Mouse (Mus musculus) small intestine, adult 2 months (tissue): Measurements from ENCODE around the gene Slc5a5. TPM values are rescaled to one million over a fixed set of nuclear protein-coding genes. Genes with fewer than 3 reads are reported as not detected.

Experiments used
- H3K27ac ChIP-seq: fragments of 200-500 bp; 2 replicates; pipeline ENCODE4 v1.5.1; 2012; ENCODE audit warnings: low read depth, low read length, control low read depth, inconsistent platforms; ENCODE audit not compliant: insufficient read depth
- H3K27me3 ChIP-seq: fragments of 200-500 bp; 2 replicates; pipeline ENCODE4 v1.6.1; 2012; ENCODE audit warnings: mild to moderate bottlenecking, moderate library complexity, low read length, inconsistent platforms; ENCODE audit not compliant: control insufficient read depth, insufficient read depth
- H3K36me3 ChIP-seq: fragments of 200-500 bp; 2 replicates; pipeline ENCODE4 v1.6.1; 2012; ENCODE audit warnings: mild to moderate bottlenecking, low read length, control low read depth, inconsistent platforms; ENCODE audit not compliant: control insufficient read depth, insufficient read depth
- H3K4me1 ChIP-seq: fragments of 200-500 bp; 2 replicates; pipeline ENCODE4 v1.6.1; 2012; ENCODE audit warnings: low read length, inconsistent platforms, mixed read lengths; ENCODE audit not compliant: control insufficient read depth, insufficient read depth, insufficient read length
- H3K4me3 ChIP-seq: fragments of 200-500 bp; 2 replicates; pipeline ENCODE4 v1.5.1; 2012; ENCODE audit warnings: low read depth, mild to moderate bottlenecking, control low read depth, inconsistent platforms, low read length, moderate library complexity
- CTCF ChIP-seq: fragments of 200-500 bp; IDR thresholded peaks from 2 replicates; pipeline ENCODE4 v1.5.1; 2012; ENCODE audit warnings: low read depth, mild to moderate bottlenecking, control low read depth, inconsistent platforms, low read length, moderate library complexity, mixed read lengths; ENCODE audit not compliant: insufficient replicate concordance, insufficient read length; ENCODE audit errors: extremely low read depth
- POLR2A ChIP-seq: fragments of 200-500 bp; IDR thresholded peaks from 2 replicates; pipeline ENCODE4 v1.6.1; 2012; ENCODE audit warnings: low read depth, mild to moderate bottlenecking, control low read depth, inconsistent platforms, low read length, moderate library complexity
- WGBS: fragments of 180-500 bp; shearing (Covaris S2); methylation state at CpG from one replicate; pipeline ENCODE4 v1.1.7; 2018; 5-methylcytosine and 5-hydroxymethylcytosine counted together
- polyA plus RNA-seq: library from polyadenylated mRNA; depleted of rRNA; stranded (reverse); fragments of >200 nt; gene quantifications from 2 replicates; pipeline ENCODE4 v1.2.3, GENCODE M21; 2012; rRNA removed

Slc5a5 gene
- 0.41 and 24.2 TPM in 2 replicates for polyA plus RNA-seq

GRCm38 (mm10) chr8:70892022-70892895 is at the start of gene Slc5a5:
Gene Slc5a5, minus strand, starts transcription at chr8:70892757.
- peaks cover 14% of the 10 kb centered on the region for H3K27me3 ChIP-seq
- peaks cover 20% of the 10 kb centered on the region for H3K4me1 ChIP-seq
- 5% methylated on average over 80 of the region's 80 CpGs for WGBS
- no peak within 1 kb of the TSS for H3K27ac ChIP-seq
- H3K36me3 ChIP-seq, result peaks cover 17% of the 10 kb centered on the region
- TF ChIP-seq POLR2A (no peak), CTCF (no peak)
- H3K4me3 ChIP-seq, result peak within 1 kb of the TSS; percentile 44

- H3K4me3 ChIP-seq, result no peak overlapping the region
- H3K36me3 ChIP-seq, result no peaks in the 10 kb centered on the region
- H3K27ac ChIP-seq, result no peak overlapping the region
- H3K27me3 ChIP-seq, result no peaks in the 10 kb centered on the region
- H3K4me1 ChIP-seq, result no peaks in the 10 kb centered on the region
- 49% methylated on average over 2 of the region's 2 CpGs for WGBS
- TF ChIP-seq CTCF (no peak), POLR2A (no peak)
Measured at GRCm38 (mm10) chr8:70941478-70941877, 48.9 kb upstream of the Slc5a5 start.

- Histone ChIP-seq H3K27me3 (no peaks in the 10 kb centered on the region), H3K36me3 (no peaks in the 10 kb centered on the region), H3K27ac (no peak overlapping the region), H3K4me3 (no peak overlapping the region), H3K4me1 (no peaks in the 10 kb centered on the region)
- WGBS, result 82% methylated on average over 6 of the region's 6 CpGs
- TF ChIP-seq CTCF, result no peak
- TF ChIP-seq POLR2A, result no peak
Measured at GRCm38 (mm10) chr8:70937200-70937599, 44.6 kb upstream of the Slc5a5 start.

- H3K36me3 ChIP-seq, result no peaks in the 10 kb centered on the region
- 48% methylated on average over 7 of the region's 7 CpGs for WGBS
- no peaks in the 10 kb centered on the region for H3K4me1 ChIP-seq
- H3K27ac ChIP-seq, result no peak overlapping the region
- H3K4me3 ChIP-seq, result no peak overlapping the region
- TF ChIP-seq POLR2A (no peak), CTCF (no peak)
- no peaks in the 10 kb centered on the region for H3K27me3 ChIP-seq
Measured at GRCm38 (mm10) chr8:70934786-70935185, 42.2 kb upstream of the Slc5a5 start.

GRCm38 (mm10) chr8:70933036-70933435 is 40.5 kb upstream of the Slc5a5 start:
- H3K4me3 ChIP-seq, result no peak overlapping the region
- no peak overlapping the region for H3K27ac ChIP-seq
- 60% methylated on average over 4 of the region's 4 CpGs for WGBS
- no peaks in the 10 kb centered on the region for H3K27me3 ChIP-seq
- TF ChIP-seq POLR2A (no peak), CTCF (no peak)
- no peaks in the 10 kb centered on the region for H3K4me1 ChIP-seq
- no peaks in the 10 kb centered on the region for H3K36me3 ChIP-seq

GRCm38 (mm10) chr8:70931731-70932130 is 39.2 kb upstream of the Slc5a5 start:
- H3K36me3 ChIP-seq, result no peaks in the 10 kb centered on the region
- H3K27ac ChIP-seq, result no peak overlapping the region
- H3K4me3 ChIP-seq, result no peak overlapping the region
- no peaks in the 10 kb centered on the region for H3K27me3 ChIP-seq
- H3K4me1 ChIP-seq, result no peaks in the 10 kb centered on the region
- TF ChIP-seq POLR2A, result no peak
- TF ChIP-seq CTCF, result no peak
- 90% methylated on average over 11 of the region's 11 CpGs for WGBS

GRCm38 (mm10) chr8:70928778-70929322 is 36.3 kb upstream of the Slc5a5 start:
- Histone ChIP-seq H3K27me3 (no peaks in the 10 kb centered on the region), H3K36me3 (no peaks in the 10 kb centered on the region), H3K27ac (no peak overlapping the region), H3K4me3 (no peak overlapping the region), H3K4me1 (no peaks in the 10 kb centered on the region)
- TF ChIP-seq POLR2A (no peak), CTCF (no peak)
- WGBS, result 42% methylated on average over 5 of the region's 5 CpGs

- Histone ChIP-seq H3K27ac (no peak overlapping the region), H3K4me3 (no peak overlapping the region), H3K27me3 (no peaks in the 10 kb centered on the region), H3K36me3 (no peaks in the 10 kb centered on the region), H3K4me1 (no peaks in the 10 kb centered on the region)
- no peak for TF ChIP-seq POLR2A
- no peak for TF ChIP-seq CTCF
- 74% methylated on average over 3 of the region's 3 CpGs for WGBS
Measured at GRCm38 (mm10) chr8:70928096-70928495, 35.5 kb upstream of the Slc5a5 start.
